Mouse (Mus musculus): ENCODE results near the gene Rnft2. TPM values are rescaled to one million over a fixed set of nuclear protein-coding genes. Genes with fewer than 3 reads are reported as not detected.
A peak's percentile ranks its signal among the peaks of the same experiment; 100 is the strongest.

The Rnft2 gene
- total RNA-seq (2021) = 10 to 100 TPM; 91.7 to 93.5 TPM

GRCm38 (mm10) chr5:118244606-118245443 lies at the start of gene Rnft2, which contains the start of gene 2410131K14Rik:
Gene Rnft2, minus strand, starts transcription at chr5:118245116.
Gene 2410131K14Rik, plus strand, starts transcription at chr5:118245227.
- intact Hi-C loops (cut with DNase I) = loop anchor here (2.0 kb wide), 1 partner anchor 72 kb away; no protein-coding TSS in a partner anchor
- peak; percentile 100 for DNase-seq (ENCODE audit: low spot score in 2 of 2)

- intact Hi-C loops (cut with DNase I) = no loop called here
- DNase-seq (ENCODE audit: low spot score in 2 of 2) = peak; percentile 75 to 89
Measured at GRCm38 (mm10) chr5:118294086-118294864, 49.4 kb upstream of the Rnft2 start.

- DNase-seq (ENCODE audit: low spot score in 2 of 2) = no peak
Measured at GRCm38 (mm10) chr5:118292476-118292875, 47.6 kb upstream of the Rnft2 start.

DNA sequence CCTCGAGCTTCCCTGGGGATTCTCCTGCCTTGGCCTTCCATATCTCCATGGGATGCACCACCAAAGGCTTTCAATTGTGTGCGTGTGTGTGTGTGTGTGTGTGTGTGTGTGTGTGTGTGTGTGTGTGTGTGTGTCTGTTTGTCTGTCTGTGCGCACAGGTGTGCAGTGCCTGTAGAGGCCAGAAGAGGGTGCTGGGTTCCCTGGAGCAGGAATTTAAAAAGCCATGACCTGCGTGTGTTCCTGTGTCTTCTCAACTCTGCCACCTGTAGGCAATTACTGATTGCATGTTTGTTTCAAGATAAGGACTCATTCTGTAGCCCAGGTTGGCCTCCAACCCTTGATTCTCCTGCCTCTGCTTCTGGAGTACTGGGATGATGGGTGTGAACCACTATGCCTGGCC lies 46.5 kb upstream of the Rnft2 start:
- intact Hi-C loops (cut with DNase I) = no loop called here
- no peak for DNase-seq (ENCODE audit: low spot score in 2 of 2)

More at GRCm38 (mm10) chr5:118292476-118292875, 47.6 kb upstream of the Rnft2 start:
- intact Hi-C loops (cut with DNase I) = no loop called here

DNA sequence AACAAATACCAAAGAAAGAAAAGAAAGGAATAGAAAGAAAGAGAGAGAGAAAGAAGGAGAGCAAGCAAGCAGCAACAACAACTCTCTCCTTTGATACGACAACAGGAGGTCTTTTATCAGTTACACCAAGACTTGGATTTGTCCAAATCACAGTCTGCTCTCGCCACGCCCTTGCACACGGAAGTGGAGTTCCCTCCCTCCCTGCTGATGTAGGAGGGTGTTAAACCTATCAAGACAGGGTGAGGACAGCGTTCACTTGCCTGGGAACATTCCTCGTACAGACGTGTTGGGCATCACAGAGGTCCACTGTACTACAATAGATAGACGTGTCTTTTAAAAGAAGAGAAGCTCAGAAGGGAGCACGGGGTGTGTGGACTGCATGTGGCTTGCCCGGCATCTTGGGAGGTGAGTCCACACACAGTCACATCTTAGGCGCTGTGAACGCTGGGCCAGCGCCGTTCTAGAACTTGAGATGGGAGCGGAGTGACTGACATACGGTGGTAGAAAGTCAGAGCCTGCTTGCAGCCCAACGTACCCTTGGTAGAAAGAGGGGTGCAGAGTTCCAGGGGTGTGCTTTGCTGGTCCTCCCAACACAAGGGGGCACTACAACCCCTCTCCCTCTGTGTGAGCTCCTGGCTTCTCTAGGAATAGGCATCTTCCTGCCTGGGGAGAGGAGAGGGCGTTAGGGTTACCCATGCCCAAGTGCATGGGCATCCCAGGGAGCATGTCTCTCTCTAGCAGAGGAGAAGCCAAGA lies 33.0 kb upstream of the Rnft2 start:
- intact Hi-C loops (cut with DNase I) = loop anchor here (5.0 kb wide), 1 partner anchor 284 kb away; the partner anchor contains the start of gene Med13l

GRCm38 (mm10) chr5:118276711-118277110 lies 31.8 kb upstream of the Rnft2 start:
- DNase-seq (ENCODE audit: low spot score in 2 of 2) = no peak
- intact Hi-C loops (cut with DNase I) = loop anchor here (1.0 to 5.0 kb wide), 2 partner anchors 150 to 286 kb away; partner anchors contain the start of gene Med13l

More for the DNA sequence above, 33.0 kb upstream of the Rnft2 start:
- no peak for DNase-seq (ENCODE audit: low spot score in 2 of 2)

GRCm38 (mm10) chr5:118276281-118276680 lies 31.4 kb upstream of the Rnft2 start:
- intact Hi-C loops (cut with DNase I) = loop anchor here (1.0 to 5.0 kb wide), 2 partner anchors 150 to 286 kb away; partner anchors contain the start of gene Med13l

DNA sequence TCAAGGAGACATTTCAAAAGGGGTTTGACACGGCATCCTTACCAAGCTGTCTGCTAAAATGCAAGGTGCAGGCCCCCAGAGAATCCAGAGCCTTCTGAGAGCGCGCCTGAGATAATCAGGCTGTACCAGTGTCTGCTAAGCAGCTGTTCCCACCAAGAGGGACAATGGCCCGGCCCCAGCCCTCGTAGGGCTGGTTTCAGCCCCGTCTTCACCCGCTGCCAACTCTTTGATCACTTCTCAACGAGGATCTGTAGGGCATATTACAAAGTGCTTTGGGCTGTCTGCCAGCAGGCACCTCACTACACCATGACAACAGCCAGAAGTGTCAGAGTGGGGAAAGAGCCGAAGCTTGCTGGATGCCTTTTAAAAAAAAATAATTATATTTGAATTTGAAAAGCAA lies 29.6 kb upstream of the Rnft2 start:
- DNase-seq (ENCODE audit: low spot score in 2 of 2) = no peak
- intact Hi-C loops (cut with DNase I) = loop anchor here (5.0 kb wide), 1 partner anchor 463 kb away; no protein-coding TSS in a partner anchor

More at GRCm38 (mm10) chr5:118276281-118276680, 31.4 kb upstream of the Rnft2 start:
- DNase-seq (ENCODE audit: low spot score in 2 of 2) = peak; percentile 50 to 88

- intact Hi-C loops (cut with DNase I) = loop anchor here (5.0 kb wide), 1 partner anchor 464 kb away; no protein-coding TSS in a partner anchor
- no peak for DNase-seq (ENCODE audit: low spot score in 2 of 2)
Measured at GRCm38 (mm10) chr5:118273446-118273845, 28.5 kb upstream of the Rnft2 start.

DNA sequence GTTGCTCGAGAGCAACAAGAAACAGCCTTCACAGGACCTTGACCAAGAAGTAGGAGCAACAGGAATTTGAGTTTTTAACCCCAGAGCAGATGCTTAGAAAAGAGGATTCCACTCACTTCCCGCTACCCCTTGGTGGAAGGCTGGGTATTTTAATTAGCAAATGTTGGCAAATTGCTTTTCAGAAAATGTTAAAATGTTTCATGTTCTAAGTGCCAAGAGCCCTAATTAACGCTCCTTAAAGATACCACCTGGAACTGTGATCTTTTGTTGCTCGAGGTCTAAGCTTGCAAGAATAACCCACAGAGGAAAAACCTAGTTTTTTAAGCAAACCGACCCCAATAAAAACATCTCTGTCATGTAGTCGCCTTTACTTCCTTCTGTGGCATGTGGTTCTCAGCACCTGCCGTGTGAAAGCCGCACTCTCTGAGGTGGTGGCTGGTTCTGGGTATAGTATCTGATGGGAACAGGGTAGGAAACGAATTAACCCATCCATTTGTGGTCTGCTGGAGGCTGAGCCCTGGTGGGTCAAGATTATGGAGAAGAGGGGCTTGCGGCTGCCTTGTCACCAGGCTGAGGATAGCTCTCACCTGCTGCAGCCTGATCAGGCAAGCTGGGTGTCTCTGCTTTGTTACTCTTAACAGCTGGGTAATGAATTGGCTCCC lies 26.7 kb upstream of the Rnft2 start:
- no peak for DNase-seq (ENCODE audit: low spot score in 2 of 2)
- intact Hi-C loops (cut with DNase I) = loop anchor here (5.0 kb wide), 1 partner anchor 466 kb away; no protein-coding TSS in a partner anchor

DNA sequence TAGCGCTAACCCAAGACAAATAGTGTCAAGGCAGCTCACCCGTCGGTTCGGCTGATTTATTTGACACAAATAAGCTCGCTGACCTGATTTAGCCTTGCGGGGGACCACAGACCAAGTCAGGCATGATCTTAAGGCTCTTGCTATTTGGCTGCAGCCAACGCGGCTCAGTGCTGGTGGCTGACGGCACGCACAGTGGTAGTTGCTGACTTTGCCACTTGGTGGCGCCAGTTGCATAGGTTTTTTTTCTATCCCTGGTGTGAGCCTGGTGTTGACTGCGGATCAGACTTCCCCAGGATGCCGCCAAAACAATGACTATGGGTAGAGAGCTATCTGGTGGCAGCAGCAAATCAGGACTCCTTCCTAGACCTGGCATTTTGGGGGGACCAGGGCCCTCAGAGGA lies 24.1 kb upstream of the Rnft2 start:
- intact Hi-C loops (cut with DNase I) = loop anchor here (2.0 to 5.0 kb wide), 3 partner anchors 50 to 494 kb away; no protein-coding TSS in a partner anchor
- peak; percentile 90 to 94 for DNase-seq (ENCODE audit: low spot score in 2 of 2)

DNA sequence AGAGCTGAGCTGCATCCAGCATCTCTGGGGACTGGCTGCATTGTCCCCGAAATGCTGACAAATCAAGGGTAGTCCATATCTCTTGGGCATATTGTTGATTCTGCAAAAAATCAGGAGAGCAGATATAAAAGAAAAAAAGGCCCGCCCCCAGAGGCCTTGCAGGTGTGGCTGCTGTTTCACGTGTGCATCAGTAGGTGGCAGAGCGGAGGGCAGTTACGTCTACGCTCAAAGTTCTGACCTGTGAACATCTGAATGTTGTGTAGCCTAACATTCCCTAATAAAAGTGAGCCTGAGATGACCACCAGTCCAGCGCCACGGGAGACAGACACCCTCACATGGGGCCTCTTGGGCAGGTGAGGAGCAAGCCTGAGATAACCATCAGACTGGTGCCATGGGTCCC lies 21.4 kb upstream of the Rnft2 start:
- no peak for DNase-seq (ENCODE audit: low spot score in 2 of 2)
- intact Hi-C loops (cut with DNase I) = loop anchor here (5.0 kb wide), 1 partner anchor 391 kb away; no protein-coding TSS in a partner anchor

DNA sequence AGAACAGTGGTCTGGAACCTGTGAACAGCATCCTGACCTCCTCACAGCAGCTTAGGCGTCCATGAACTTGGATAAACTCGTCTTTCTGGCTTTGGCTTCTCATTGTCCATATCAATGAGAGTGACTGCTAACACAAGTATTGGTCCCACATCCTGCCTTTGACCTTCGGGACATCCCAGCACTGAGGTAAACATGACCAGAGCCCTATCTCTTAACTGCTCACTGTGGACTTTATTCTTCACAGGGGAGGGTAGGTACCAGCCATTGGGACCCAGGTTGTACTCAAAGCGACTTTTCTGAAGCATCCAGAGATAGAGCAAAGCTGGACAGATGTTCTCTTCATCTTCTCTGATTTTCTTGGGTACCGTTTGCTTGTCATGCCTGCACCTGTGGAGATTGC lies 20.4 kb upstream of the Rnft2 start:
- intact Hi-C loops (cut with DNase I) = loop anchor here (5.0 kb wide), 1 partner anchor 392 kb away; no protein-coding TSS in a partner anchor
- no peak for DNase-seq (ENCODE audit: low spot score in 2 of 2)

GRCm38 (mm10) chr5:118264279-118264678 lies 19.4 kb upstream of the Rnft2 start:
- no peak for DNase-seq (ENCODE audit: low spot score in 2 of 2)
- intact Hi-C loops (cut with DNase I) = no loop called here

GRCm38 (mm10) chr5:118262418-118262817 lies 17.5 kb upstream of the Rnft2 start:
- no peak for DNase-seq (ENCODE audit: low spot score in 2 of 2)
- intact Hi-C loops (cut with DNase I) = no loop called here

GRCm38 (mm10) chr5:118261181-118261580 lies 16.3 kb upstream of the Rnft2 start:
- intact Hi-C loops (cut with DNase I) = no loop called here
- no peak for DNase-seq (ENCODE audit: low spot score in 2 of 2)

DNA sequence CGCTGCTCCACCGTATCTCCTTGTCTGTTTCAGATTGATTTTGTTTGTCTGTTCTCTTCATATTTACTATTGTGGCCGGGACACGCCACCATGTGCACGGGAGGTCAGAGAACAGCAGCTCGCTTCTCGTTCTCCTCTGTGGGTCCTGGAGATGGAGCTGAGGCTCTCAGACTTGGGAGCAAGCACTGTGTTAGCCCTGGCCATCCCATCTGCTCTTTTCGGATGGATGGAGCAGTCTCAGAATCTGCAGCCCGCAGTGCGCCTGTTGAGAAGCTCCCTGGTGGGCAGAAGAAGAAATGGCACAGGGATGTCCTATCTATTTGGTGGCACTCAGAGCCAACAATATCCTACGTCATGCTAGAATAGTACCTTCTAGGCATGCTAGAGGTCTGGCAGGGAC lies 15.7 kb upstream of the Rnft2 start:
- no peak for DNase-seq (ENCODE audit: low spot score in 2 of 2)
- intact Hi-C loops (cut with DNase I) = no loop called here

- DNase-seq (ENCODE audit: low spot score in 2 of 2) = no peak
- intact Hi-C loops (cut with DNase I) = no loop called here
Measured at GRCm38 (mm10) chr5:118260055-118260454, 15.1 kb upstream of the Rnft2 start.

- intact Hi-C loops (cut with DNase I) = no loop called here
Measured at GRCm38 (mm10) chr5:118259636-118260035, 14.7 kb upstream of the Rnft2 start.

More at GRCm38 (mm10) chr5:118259636-118260035, 14.7 kb upstream of the Rnft2 start:
- no peak for DNase-seq (ENCODE audit: low spot score in 2 of 2)
